Mouse (Mus musculus) midbrain, embryonic 15.5 days (tissue): Measurements from ENCODE around the gene Rbm31y. TPM values are rescaled to one million over a fixed set of nuclear protein-coding genes. Genes with fewer than 3 reads are reported as not detected.
"Not testable (repeated sequence)": the region's sequence is repeated elsewhere in the genome, so short reads cannot be mapped to it uniquely, and the experiment has no call there.

Experiments used
- ATAC-seq: fragments of 200-750 bp; cut with Nextera tagmentation; replicated peaks from 2 replicates; pipeline ENCODE4 v1.8.0; 2017; ENCODE audit warnings: moderate TSS enrichment
- H3K27ac ChIP-seq: fragments of 300-500 bp; sonication (generic); 2 replicates; pipeline ENCODE4 v1.5.1; 2015; ENCODE audit warnings: mild to moderate bottlenecking, inconsistent platforms
- H3K27me3 ChIP-seq: fragments of 300-500 bp; sonication (generic); replicated peaks from 2 replicates; pipeline ENCODE4 v1.6.1; 2015; ENCODE audit warnings: inconsistent platforms
- H3K36me3 ChIP-seq: fragments of 300-500 bp; sonication (generic); replicated peaks from 2 replicates; pipeline ENCODE4 v1.6.1; 2015; ENCODE audit warnings: inconsistent platforms
- H3K4me1 ChIP-seq: fragments of 300-500 bp; sonication (generic); 2 replicates; pipeline ENCODE4 v1.6.1; 2015; ENCODE audit warnings: inconsistent platforms
- H3K4me2 ChIP-seq: fragments of 300-500 bp; sonication (generic); 2 replicates; pipeline ENCODE4 v1.6.1; 2015; ENCODE audit warnings: inconsistent platforms, mild to moderate bottlenecking, moderate library complexity
- H3K4me3 ChIP-seq: fragments of 300-500 bp; sonication (generic); 2 replicates; pipeline ENCODE4 v1.5.1; 2015; ENCODE audit warnings: mild to moderate bottlenecking, inconsistent platforms
- H3K9ac ChIP-seq: fragments of 300-500 bp; sonication (generic); 2 replicates; pipeline ENCODE4 v1.6.1; 2015; ENCODE audit warnings: mild to moderate bottlenecking, inconsistent platforms
- H3K9me3 ChIP-seq: fragments of 300-500 bp; sonication (generic); 2 replicates; pipeline ENCODE4 v1.6.1; 2016; ENCODE audit warnings: inconsistent platforms
- WGBS: fragments of 180-500 bp; shearing (Covaris S2); methylation state at CpG from one replicate; pipeline ENCODE4 v1.1.7; 2015; ENCODE audit warnings: mixed read lengths; 5-methylcytosine and 5-hydroxymethylcytosine counted together
- polyA plus RNA-seq: library from polyadenylated mRNA; unstranded; fragments of >200 nt; fragmentation: Nextera tagmentation; extraction: Ambion mirVana; gene quantifications from 2 replicates; pipeline ENCODE4 v1.2.1, GENCODE M21; 2015

Rbm31y gene
- polyA plus RNA-seq: not detected in 2 replicates

GRCm38 (mm10) chrY:17400461-17400860 is at the start of gene Rbm31y:
Gene Rbm31y (plus strand): TSS chrY:17400761.
- not testable (repeated sequence) for H3K4me2 ChIP-seq, H3K9me3 ChIP-seq, H3K27ac ChIP-seq, H3K36me3 ChIP-seq, H3K4me1 ChIP-seq, ATAC-seq, H3K9ac ChIP-seq, H3K4me3 ChIP-seq, H3K27me3 ChIP-seq
- no CpG with 5 or more reads among the region's 11 CpGs for WGBS
